Comparison of ENCODE assay signal across 15 mouse cellular contexts in genomic region chr6:33066462-33066861, GRCm38 (mm10).
"Had no signal": no experiment of that assay in that cellular context is flagged by ENCODE, and none has a peak within 500 bp of the region (broad histone marks: within the 10 kb centered on the region; RNA-seq: fewer than 3 reads in every experiment).

No protein-coding gene starts in this region.

- H3K27me3 ChIP-seq: midbrain, embryonic 12.5 days; midbrain, embryonic 15.5 days; stomach, embryonic 15.5 days had no signal

- H3K9ac ChIP-seq: liver, embryonic 13.5 days; lung, embryonic 14.5 days; midbrain, embryonic 12.5 days; midbrain, embryonic 15.5 days; stomach, embryonic 15.5 days had no signal

- DNase-seq: kidney, postnatal 25 days; layer of hippocampus, adult 9-11 months; liver, embryonic 13.5 days; lung, embryonic 14.5 days; right cerebral cortex, postnatal 25 days; spleen, adult 18-20 months; thymus, adult 18-20 months; thymus, postnatal 36 days had no signal

- H3K4me2 ChIP-seq: liver, embryonic 13.5 days; lung, embryonic 14.5 days; midbrain, embryonic 12.5 days; midbrain, embryonic 15.5 days; stomach, embryonic 15.5 days had no signal

- H3K4me3 ChIP-seq: layer of hippocampus, adult 2 months; left cerebral cortex, adult 2 months; liver, embryonic 13.5 days; midbrain, embryonic 12.5 days; midbrain, embryonic 15.5 days; stomach, embryonic 15.5 days had no signal

- H3K9me3 ChIP-seq: liver, embryonic 13.5 days; midbrain, embryonic 12.5 days; midbrain, embryonic 15.5 days; stomach, embryonic 15.5 days had no signal

- H3K36me3 ChIP-seq: liver, embryonic 13.5 days; midbrain, embryonic 12.5 days; midbrain, embryonic 15.5 days; stomach, embryonic 15.5 days had no signal

- H3K4me1 ChIP-seq: liver, embryonic 13.5 days; midbrain, embryonic 12.5 days; midbrain, embryonic 15.5 days; stomach, embryonic 15.5 days had no signal

- H3K27ac ChIP-seq: kidney, postnatal 0 days; layer of hippocampus, adult 2 months; left cerebral cortex, adult 2 months; liver, embryonic 13.5 days; macrophage; midbrain, embryonic 12.5 days; midbrain, embryonic 15.5 days; stomach, embryonic 15.5 days had no signal

- ATAC-seq: midbrain, embryonic 15.5 days had no signal
